Mouse (Mus musculus) macrophage (primary cell): Measurements from ENCODE around the gene Tub. TPM values are rescaled to one million over a fixed set of nuclear protein-coding genes. Genes with fewer than 3 reads are reported as not detected.

Experiments
- H3K27ac ChIP-seq: fragments of 350-480 bp; formaldehyde crosslinking; 2 replicates; pipeline ENCODE4 v1.9.0; 2021
- H3K36me3 ChIP-seq: fragments of 350-480 bp; formaldehyde crosslinking; 2 replicates; pipeline ENCODE4 v1.9.0; 2021; ENCODE audit errors: inconsistent target
- H3K4me3 ChIP-seq: fragments of 350-480 bp; formaldehyde crosslinking; 2 replicates; pipeline ENCODE4 v1.9.0; 2021; ENCODE audit errors: inconsistent target
- H3K79me2 ChIP-seq: fragments of 350-480 bp; formaldehyde crosslinking; 2 replicates; pipeline ENCODE4 v1.9.0; 2021; ENCODE audit errors: inconsistent target
- WGBS: methylation state at CpG from one replicate; pipeline ENCODE4 v1.1.7; 2026; ENCODE audit warnings: inconsistent platforms; ENCODE audit not compliant: missing documents; 5-methylcytosine and 5-hydroxymethylcytosine counted together
- polyA plus RNA-seq: library from polyadenylated mRNA; stranded (reverse); fragments of 250-400 nt; gene quantifications from 3 replicates; pipeline ENCODE4 v1.2.4, GENCODE M21; 2018; ENCODE audit warnings: inconsistent platforms

Tub gene
- polyA plus RNA-seq, 1 experiment from 2014 or later = not detected

DNA sequence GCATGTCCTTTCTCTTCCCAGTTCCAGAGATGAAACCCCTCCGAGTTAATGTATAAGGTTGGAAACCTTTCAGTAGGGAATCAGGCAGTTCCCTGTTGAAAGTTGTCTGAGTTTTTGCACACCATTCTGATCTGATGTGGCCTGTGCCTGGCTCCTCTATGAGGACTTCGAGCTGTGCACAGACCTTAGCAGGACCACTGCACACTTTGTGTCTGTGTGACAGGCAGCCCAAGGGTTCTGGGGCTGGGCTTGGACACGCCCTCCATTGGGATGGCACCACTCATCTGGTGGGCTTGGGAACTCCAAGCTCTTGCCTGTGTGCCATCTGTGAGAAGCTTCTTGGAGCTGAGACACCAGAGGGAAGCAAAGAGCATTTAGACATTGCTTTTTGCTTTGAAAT, 81.2 kb downstream of the Tub start:
- Histone ChIP-seq H3K36me3 (no peaks in the 10 kb centered on the region), H3K79me2 (no peaks in the 10 kb centered on the region), H3K4me3 (no peak overlapping the region), H3K27ac (no peak overlapping the region)
- WGBS = 77% methylated on average over 3 of the region's 3 CpGs

- WGBS = 75% methylated on average over 2 of the region's 2 CpGs
- H3K36me3 ChIP-seq = no peaks in the 10 kb centered on the region
- no peak overlapping the region for H3K27ac ChIP-seq
- no peaks in the 10 kb centered on the region for H3K79me2 ChIP-seq
- H3K4me3 ChIP-seq = no peak overlapping the region
Measured at GRCm38 (mm10) chr7:109032054-109032453, 81.9 kb downstream of the Tub start.

DNA sequence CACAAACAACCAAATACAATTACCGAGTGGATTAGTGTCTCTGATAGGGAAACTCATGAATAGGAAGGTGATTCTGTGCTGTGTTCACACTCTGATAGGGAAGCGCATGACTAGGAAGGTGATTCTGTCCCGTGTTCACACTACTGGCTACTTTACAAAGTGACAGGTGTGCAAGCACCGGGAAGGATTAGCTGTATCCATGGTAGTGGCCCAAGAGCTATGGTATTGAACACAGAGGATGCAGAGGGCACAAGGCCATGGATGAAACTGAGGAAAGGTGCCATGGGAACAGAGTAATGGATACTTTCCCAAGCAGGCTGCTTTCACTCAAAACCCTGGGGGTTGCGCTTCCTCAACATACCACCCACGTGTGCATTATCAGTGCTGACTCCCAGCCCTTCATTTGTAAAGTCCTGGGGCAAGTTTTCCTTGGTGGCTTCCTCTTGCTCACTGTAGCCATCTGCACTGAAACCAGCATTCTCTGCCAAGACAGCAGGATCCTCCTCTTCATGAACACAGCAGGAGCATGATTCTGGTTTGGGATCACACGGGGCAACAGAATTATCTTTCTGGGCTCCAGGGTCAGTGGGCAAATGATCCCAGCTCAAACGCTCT, 88.1 kb downstream of the Tub start:
- no peak overlapping the region for H3K4me3 ChIP-seq
- H3K27ac ChIP-seq = no peak overlapping the region
- no peaks in the 10 kb centered on the region for H3K36me3 ChIP-seq
- WGBS = 91% methylated on average over 8 of the region's 8 CpGs
- no peaks in the 10 kb centered on the region for H3K79me2 ChIP-seq

DNA sequence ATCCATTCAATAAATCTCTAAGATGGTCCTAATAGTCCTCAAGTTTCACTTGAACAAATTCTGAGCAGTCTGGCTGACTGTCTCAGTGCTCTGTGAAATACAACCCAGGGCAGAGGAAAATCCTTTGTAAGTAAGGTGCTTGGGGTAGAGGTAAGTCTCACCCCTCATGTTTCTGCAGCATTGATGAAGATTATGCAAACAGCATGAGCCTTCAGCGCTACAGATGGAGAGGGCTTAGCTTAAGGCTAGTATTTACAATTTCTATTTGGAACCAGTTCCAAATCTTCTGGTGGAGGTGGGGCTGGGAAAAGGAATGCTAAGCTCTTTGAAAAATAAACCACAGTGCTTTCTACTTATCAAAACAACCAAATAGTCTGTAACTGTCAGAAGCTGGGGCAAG, 88.8 kb downstream of the Tub start:
- WGBS = 100% methylated on average over 1 of the region's 1 CpGs
- Histone ChIP-seq H3K4me3 (no peak overlapping the region), H3K79me2 (no peaks in the 10 kb centered on the region), H3K27ac (no peak overlapping the region), H3K36me3 (no peaks in the 10 kb centered on the region)

DNA sequence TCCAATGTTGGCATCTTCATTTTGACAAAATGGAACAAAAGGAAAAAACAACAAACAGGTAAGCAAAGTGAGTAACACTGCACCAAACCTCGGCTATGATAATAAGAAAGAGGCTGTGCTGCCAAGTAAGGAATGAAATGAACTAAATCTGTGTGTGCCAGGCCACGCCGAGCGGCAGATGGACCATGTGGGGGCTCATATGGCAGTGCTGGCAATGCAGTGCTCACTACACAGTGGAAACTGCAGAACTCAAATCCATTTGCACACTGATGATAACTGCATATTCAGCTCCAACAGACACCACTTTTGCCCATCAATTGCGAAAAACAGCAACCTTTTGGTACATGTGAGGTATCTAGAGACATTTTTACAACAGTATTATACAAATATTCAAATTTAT, 89.3 kb downstream of the Tub start:
- Histone ChIP-seq H3K36me3 (no peaks in the 10 kb centered on the region), H3K27ac (no peak overlapping the region), H3K4me3 (no peak overlapping the region), H3K79me2 (no peaks in the 10 kb centered on the region)
- WGBS = 92% methylated on average over 5 of the region's 5 CpGs

- WGBS = 89% methylated on average over 2 of the region's 2 CpGs
- no peaks in the 10 kb centered on the region for H3K79me2 ChIP-seq
- no peak overlapping the region for H3K27ac ChIP-seq
- H3K4me3 ChIP-seq = no peak overlapping the region
- no peaks in the 10 kb centered on the region for H3K36me3 ChIP-seq
Measured at GRCm38 (mm10) chr7:109045876-109046275, 95.7 kb downstream of the Tub start.

GRCm38 (mm10) chr7:109050831-109051230, 100.7 kb downstream of the Tub start:
- Histone ChIP-seq H3K27ac (no peak overlapping the region), H3K4me3 (no peak overlapping the region), H3K79me2 (no peaks in the 10 kb centered on the region), H3K36me3 (no peaks in the 10 kb centered on the region)
- WGBS = 100% methylated on average over 1 of the region's 1 CpGs

DNA sequence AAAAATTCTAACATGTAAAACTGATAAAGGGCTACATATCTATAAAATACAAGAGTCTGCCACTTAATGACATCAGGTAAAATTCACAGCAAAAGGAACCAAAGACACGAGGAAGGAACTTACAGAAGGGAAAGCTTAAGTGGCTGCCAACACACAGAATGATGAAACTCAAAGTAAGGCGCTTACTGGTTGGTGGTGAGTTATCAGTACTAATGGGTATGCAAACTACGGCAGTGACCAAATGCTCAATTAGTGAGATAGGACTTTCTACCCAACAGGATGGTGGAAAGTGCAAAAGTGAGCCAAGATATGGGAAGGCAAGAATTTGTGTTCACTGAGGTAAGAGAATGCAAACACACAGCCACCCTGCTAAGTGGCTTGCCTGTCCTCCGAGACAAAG, 109.4 kb downstream of the Tub start:
- 82% methylated on average over 4 of the region's 4 CpGs for WGBS
- no peak overlapping the region for H3K27ac ChIP-seq

DNA sequence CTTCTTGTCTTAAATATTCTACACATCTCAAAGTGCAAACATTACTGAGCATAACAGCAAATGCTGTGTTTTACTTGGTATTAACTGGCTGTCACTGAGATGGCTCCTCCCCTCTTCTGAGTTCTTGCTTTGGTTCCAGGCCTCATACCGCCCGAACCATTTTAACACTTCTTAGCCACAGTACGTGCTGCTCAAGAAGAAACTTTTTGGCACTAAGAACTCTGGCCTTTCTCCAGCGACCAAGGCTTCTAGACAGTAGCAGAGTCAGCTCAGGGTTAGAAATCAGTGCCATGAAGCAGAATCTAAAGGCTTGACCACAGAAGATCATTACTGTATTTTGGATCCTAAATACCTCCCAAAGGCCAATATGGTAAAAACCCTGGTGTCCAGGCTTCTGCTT, 119.5 kb downstream of the Tub start:
- Histone ChIP-seq H3K4me3 (no peak overlapping the region), H3K36me3 (no peaks in the 10 kb centered on the region), H3K27ac (no peak overlapping the region), H3K79me2 (no peaks in the 10 kb centered on the region)
- WGBS = 92% methylated on average over 4 of the region's 4 CpGs

More for the DNA sequence above, 109.4 kb downstream of the Tub start:
- Histone ChIP-seq H3K36me3 (no peaks in the 10 kb centered on the region), H3K79me2 (no peaks in the 10 kb centered on the region), H3K4me3 (no peak overlapping the region)

DNA sequence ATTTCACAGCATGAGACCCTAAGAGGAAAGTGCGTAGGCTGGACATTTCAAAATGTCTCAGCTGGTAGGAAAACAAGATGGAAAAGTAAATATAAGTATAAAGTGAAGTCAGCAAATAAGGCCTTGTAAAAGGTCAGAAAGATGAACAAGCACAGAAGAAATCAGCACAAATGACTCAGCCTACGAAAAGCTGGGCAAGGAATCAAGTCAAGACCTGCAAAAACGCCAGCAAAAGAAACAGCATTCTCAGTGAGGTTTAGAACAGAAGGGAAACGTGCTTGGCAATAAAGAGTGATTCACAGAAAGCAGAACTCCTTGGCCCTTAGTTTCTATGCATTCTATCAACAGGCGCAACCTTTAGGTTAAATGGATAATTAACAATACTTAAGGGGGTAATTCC, 122.2 kb downstream of the Tub start:
- WGBS = 75% methylated on average over 5 of the region's 5 CpGs
- Histone ChIP-seq H3K79me2 (no peaks in the 10 kb centered on the region), H3K36me3 (no peaks in the 10 kb centered on the region), H3K4me3 (no peak overlapping the region), H3K27ac (no peak overlapping the region)

DNA sequence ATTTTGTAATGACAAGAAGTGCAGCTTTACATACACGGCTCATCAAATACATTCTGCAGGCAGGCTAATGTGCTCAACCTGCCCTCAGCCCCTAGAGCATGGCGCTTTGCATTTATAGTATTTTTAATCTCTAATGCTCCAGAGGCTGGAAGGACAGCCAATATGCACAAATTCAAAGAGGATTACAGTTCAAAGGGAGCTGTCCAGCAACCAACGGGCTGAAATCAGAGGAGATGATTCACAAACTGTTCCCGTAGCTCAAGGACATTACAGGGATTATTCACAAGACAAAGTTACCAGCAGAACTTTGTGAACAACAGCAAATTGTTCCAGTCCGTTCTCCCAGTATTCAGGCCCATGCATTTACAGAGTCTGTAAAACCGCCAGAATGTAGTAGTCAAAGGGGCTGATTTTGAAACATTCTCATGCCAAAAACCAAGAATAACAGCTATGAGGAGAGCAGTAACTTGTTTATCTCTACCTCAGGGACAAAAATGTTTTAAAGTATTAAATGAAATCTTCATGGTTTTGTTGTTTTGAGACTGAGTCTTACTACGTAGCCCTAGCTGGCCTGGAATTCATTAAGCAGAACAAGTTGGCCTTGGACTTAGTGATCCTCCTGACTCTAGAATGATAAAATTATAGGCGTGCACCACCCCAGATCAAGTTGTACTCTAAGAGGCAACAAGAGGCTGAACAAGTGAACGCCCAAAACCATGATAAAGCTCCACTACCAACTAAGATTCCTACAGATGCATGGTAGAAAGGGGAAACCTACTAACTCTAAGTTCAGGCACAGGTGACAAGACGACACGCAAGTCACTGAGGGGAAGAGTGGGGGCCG, 132.4 kb downstream of the Tub start:
- Histone ChIP-seq H3K4me3 (no peak overlapping the region), H3K79me2 (no peaks in the 10 kb centered on the region), H3K27ac (no peak overlapping the region), H3K36me3 (no peaks in the 10 kb centered on the region)
- 26% methylated on average over 12 of the region's 12 CpGs for WGBS

- Histone ChIP-seq H3K36me3 (no peaks in the 10 kb centered on the region), H3K79me2 (no peaks in the 10 kb centered on the region), H3K4me3 (no peak within 1 kb of the TSS), H3K27ac (no peak within 1 kb of the TSS)
- 9% methylated on average over 49 of the region's 50 CpGs for whole genome bisulfite sequencing
Measured at GRCm38 (mm10) chr7:109083113-109083812, 133.1 kb downstream of the Tub start, which contains the start of gene Ric3. Gene Ric3 (minus strand): TSS chr7:109083331.

GRCm38 (mm10) chr7:109083813-109084184, 133.7 kb downstream of the Tub start:
- WGBS = 85% methylated on average over 4 of the region's 4 CpGs
- H3K79me2 ChIP-seq = no peaks in the 10 kb centered on the region
- H3K36me3 ChIP-seq = no peaks in the 10 kb centered on the region
- no peak overlapping the region for H3K27ac ChIP-seq
- H3K4me3 ChIP-seq = no peak overlapping the region
